Comparison of ENCODE assay signal across 15 mouse cellular contexts in genomic region chr17:77930967-77931591, GRCm38 (mm10).
DNase-seq lines count a peak whose midpoint lies in the region; ATAC-seq and TF ChIP-seq lines count a peak whose summit lies in the region.
"Had no signal": no experiment of that assay in that cellular context is flagged by ENCODE, and none has a peak within 500 bp of the region (broad histone marks: within the 10 kb centered on the region; RNA-seq: fewer than 3 reads in every experiment).

No protein-coding gene starts in this region.

- no peaks in the 10 kb centered on the region for H3K4me1 ChIP-seq in forebrain, embryonic 12.5 days
- H3K4me1 ChIP-seq in forebrain, embryonic 11.5 days (replicated peaks; ENCODE audit: control insufficient read depth, insufficient read depth, low read length), result no peaks in the 10 kb centered on the region
- 0 out of 2 replicates have a peak, but pooled peaks cover 3% of the 10 kb centered on the region for H3K4me1 ChIP-seq in hindbrain, embryonic 12.5 days
- no peaks in the 10 kb centered on the region for H3K4me1 ChIP-seq in midbrain, embryonic 15.5 days
- no peaks in the 10 kb centered on the region for H3K4me1 ChIP-seq in intestine, embryonic 16.5 days (ENCODE audit: control insufficient read depth, insufficient read depth, low read length)
- H3K4me1 ChIP-seq: heart, embryonic 12.5 days had no signal

- no peaks in the 10 kb centered on the region for H3K36me3 ChIP-seq in forebrain, embryonic 12.5 days (replicated peaks)
- no peaks in the 10 kb centered on the region for H3K36me3 ChIP-seq in forebrain, embryonic 11.5 days (ENCODE audit: control insufficient read depth, insufficient read depth, low read length)
- H3K36me3 ChIP-seq in hindbrain, embryonic 12.5 days, result no peaks in the 10 kb centered on the region
- H3K36me3 ChIP-seq in midbrain, embryonic 15.5 days (replicated peaks), result no peaks in the 10 kb centered on the region
- no peaks in the 10 kb centered on the region for H3K36me3 ChIP-seq in intestine, embryonic 16.5 days (ENCODE audit: control insufficient read depth, insufficient read depth, low read length)
- H3K36me3 ChIP-seq: heart, embryonic 12.5 days had no signal

- ATAC-seq in forebrain, embryonic 12.5 days (ENCODE audit: low FRiP score), result peak; percentile 51; the same call in 1 of the 2 replicates
- ATAC-seq in forebrain, embryonic 11.5 days (replicated peaks; ENCODE audit: low FRiP score), result no peak
- peak; percentile 78 for ATAC-seq in hindbrain, embryonic 12.5 days (ENCODE audit: low FRiP score)
- ATAC-seq in midbrain, embryonic 15.5 days (replicated peaks), result peak; percentile 87
- ATAC-seq in intestine, embryonic 16.5 days, result no peak
- ATAC-seq: Patski had no signal

- TF ChIP-seq CTCF in brain, embryonic 14.5 days (IDR thresholded peaks at IDR 0.05; ENCODE audit: borderline replicate concordance, extremely low read depth, insufficient read depth, insufficient read length), result no peak

- 73% methylated on average over 6 of the region's 6 CpGs for WGBS in forebrain, embryonic 12.5 days
- 82% methylated on average over 6 of the region's 6 CpGs for WGBS in forebrain, embryonic 11.5 days
- WGBS in hindbrain, embryonic 12.5 days, result 53% methylated on average over 6 of the region's 6 CpGs
- 47% methylated on average over 6 of the region's 6 CpGs for WGBS in midbrain, embryonic 15.5 days
- 85% methylated on average over 6 of the region's 6 CpGs for WGBS in intestine, embryonic 16.5 days

- no peak overlapping the region for H3K27ac ChIP-seq in forebrain, embryonic 12.5 days
- H3K27ac ChIP-seq in forebrain, embryonic 11.5 days (ENCODE audit: low read depth, low read length), result no peak overlapping the region
- no peak overlapping the region for H3K27ac ChIP-seq in hindbrain, embryonic 12.5 days
- H3K27ac ChIP-seq in midbrain, embryonic 15.5 days, result no peak overlapping the region
- H3K27ac ChIP-seq in intestine, embryonic 16.5 days (ENCODE audit: low read length), result no peak overlapping the region

- no peak overlapping the region for H3K4me3 ChIP-seq in forebrain, embryonic 12.5 days (replicated peaks)
- H3K4me3 ChIP-seq in forebrain, embryonic 11.5 days (ENCODE audit: low read depth, low read length), result no peak overlapping the region
- H3K4me3 ChIP-seq in hindbrain, embryonic 12.5 days, result no peak overlapping the region
- H3K4me3 ChIP-seq in midbrain, embryonic 15.5 days, result no peak overlapping the region
- no peak overlapping the region for H3K4me3 ChIP-seq in intestine, embryonic 16.5 days (ENCODE audit: low read length)
- H3K4me3 ChIP-seq: heart, embryonic 12.5 days had no signal

- TF ChIP-seq POLR2A in brain, embryonic 14.5 days (IDR thresholded peaks at IDR 0.05; ENCODE audit: borderline replicate concordance, extremely low read depth, insufficient read depth, insufficient read length, poor library complexity, severe bottlenecking), result no peak

- DNase-seq in forebrain, embryonic 11.5 days (ENCODE audit: low spot score), result no peak
- DNase-seq in brain, embryonic 14.5 days (ENCODE audit: low read depth), result peak; percentile 82
- DNase-seq in adrenal gland, adult 2 months, result no peak
- no peak for DNase-seq in urinary bladder, postnatal 10 days (ENCODE audit: low spot score)
- DNase-seq: cerebellum, adult 11 months; kidney, adult 9 months; lung, adult 18-20 months; lung, postnatal 4 days; right cerebral cortex, postnatal 4 days had no signal

- no peak overlapping the region for H3K9ac ChIP-seq in forebrain, embryonic 12.5 days
- no peak overlapping the region for H3K9ac ChIP-seq in forebrain, embryonic 11.5 days (ENCODE audit: low read length)
- H3K9ac ChIP-seq in hindbrain, embryonic 12.5 days, result no peak overlapping the region
- no peak overlapping the region for H3K9ac ChIP-seq in midbrain, embryonic 15.5 days
- H3K9ac ChIP-seq in intestine, embryonic 16.5 days (ENCODE audit: low read depth, low read length), result no peak overlapping the region
- H3K9ac ChIP-seq: heart, embryonic 12.5 days had no signal

- H3K27me3 ChIP-seq in forebrain, embryonic 12.5 days, result no peaks in the 10 kb centered on the region
- no peaks in the 10 kb centered on the region for H3K27me3 ChIP-seq in forebrain, embryonic 11.5 days (ENCODE audit: control insufficient read depth, insufficient read depth, low read length)
- no peaks in the 10 kb centered on the region for H3K27me3 ChIP-seq in hindbrain, embryonic 12.5 days
- no peaks in the 10 kb centered on the region for H3K27me3 ChIP-seq in midbrain, embryonic 15.5 days (replicated peaks)
- no peaks in the 10 kb centered on the region for H3K27me3 ChIP-seq in intestine, embryonic 16.5 days (replicated peaks; ENCODE audit: control insufficient read depth, insufficient read depth, low read length)
- H3K27me3 ChIP-seq: heart, embryonic 12.5 days had no signal

- H3K4me2 ChIP-seq in forebrain, embryonic 12.5 days, result no peak overlapping the region
- no peak overlapping the region for H3K4me2 ChIP-seq in forebrain, embryonic 11.5 days (ENCODE audit: low read depth, low read length, severe bottlenecking)
- no peak overlapping the region for H3K4me2 ChIP-seq in hindbrain, embryonic 12.5 days (replicated peaks)
- no peak overlapping the region for H3K4me2 ChIP-seq in midbrain, embryonic 15.5 days
- H3K4me2 ChIP-seq in intestine, embryonic 16.5 days (ENCODE audit: low read depth, low read length), result no peak overlapping the region
- H3K4me2 ChIP-seq: heart, embryonic 12.5 days had no signal

- no peaks in the 10 kb centered on the region for H3K9me3 ChIP-seq in forebrain, embryonic 12.5 days
- H3K9me3 ChIP-seq in forebrain, embryonic 11.5 days (ENCODE audit: control insufficient read depth, low read length), result no peaks in the 10 kb centered on the region
- H3K9me3 ChIP-seq in hindbrain, embryonic 12.5 days (replicated peaks), result no peaks in the 10 kb centered on the region
- H3K9me3 ChIP-seq in midbrain, embryonic 15.5 days, result no peaks in the 10 kb centered on the region
- no peaks in the 10 kb centered on the region for H3K9me3 ChIP-seq in intestine, embryonic 16.5 days (ENCODE audit: control insufficient read depth, low read length)

Comparison
In these comparisons a context has a peak if more than half of its experiments do, and no peak if none do; other contexts are left out.
1. ATAC-seq: peak in forebrain, embryonic 12.5 days (single experiment), hindbrain, embryonic 12.5 days (single experiment) and midbrain, embryonic 15.5 days (single experiment); none in forebrain, embryonic 11.5 days (single experiment) and intestine, embryonic 16.5 days (single experiment).